Mouse (Mus musculus) E14TG2a.4 (cell line): ENCODE results near the gene Fkbp6.

Experiments used
- CTCF ChIP-seq: conservative IDR thresholded peaks from 2 replicates; pipeline ENCODE4 v1.5.1; 2014; ENCODE audit warnings: low read length
- NANOG ChIP-seq: IDR thresholded peaks from 2 replicates; pipeline ENCODE4 v1.6.1; 2014; ENCODE audit warnings: borderline replicate concordance, low read length, mixed read lengths
- POU5F1 ChIP-seq: IDR thresholded peaks from 2 replicates; pipeline ENCODE4 v1.6.1; 2014; ENCODE audit warnings: low read length, borderline replicate concordance

DNA sequence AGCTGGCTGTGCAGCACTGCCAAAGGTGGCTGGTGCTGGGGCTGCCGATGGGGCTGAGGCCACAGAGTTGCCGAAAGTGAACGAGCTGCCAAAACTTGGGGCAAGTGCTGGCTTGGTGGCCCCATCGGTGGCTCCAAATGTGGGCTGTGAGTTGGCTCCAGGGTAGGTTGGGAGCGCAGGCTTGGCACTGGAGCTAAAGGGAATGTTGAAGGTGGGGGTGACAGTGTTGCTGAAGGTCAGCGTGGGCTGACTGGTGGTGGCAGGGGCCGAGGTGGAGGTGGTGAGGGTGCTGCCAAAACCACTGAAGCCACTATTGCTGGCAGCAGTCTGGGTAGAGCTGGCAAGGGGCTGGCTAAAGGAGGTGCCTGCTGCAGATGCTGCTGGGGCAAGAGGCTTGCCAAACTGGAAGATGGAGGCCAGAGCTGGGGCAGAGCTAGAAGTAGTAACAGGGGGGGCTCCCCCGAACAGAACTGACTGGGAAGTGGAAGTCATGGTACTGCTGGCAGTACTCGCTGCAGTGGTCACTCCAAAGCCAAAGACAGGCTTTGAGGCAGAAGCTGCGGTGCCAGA lies 31.6 kb upstream of the Fkbp6 start:
- no peak for TF ChIP-seq POU5F1
- no peak for TF ChIP-seq CTCF
- TF ChIP-seq NANOG = no peak
